Mouse (Mus musculus): ENCODE results near the gene Pramef25. TPM values are rescaled to one million over a fixed set of nuclear protein-coding genes. Genes with fewer than 3 reads are reported as not detected.
"Not testable (repeated sequence)": the region's sequence is repeated elsewhere in the genome, so short reads cannot be mapped to it uniquely, and the experiment has no call there.

The Pramef25 gene
- not detected in 2 replicates for polyA plus RNA-seq (2014; fragmentation: Nextera tagmentation; extraction: Ambion mirVana)

DNA sequence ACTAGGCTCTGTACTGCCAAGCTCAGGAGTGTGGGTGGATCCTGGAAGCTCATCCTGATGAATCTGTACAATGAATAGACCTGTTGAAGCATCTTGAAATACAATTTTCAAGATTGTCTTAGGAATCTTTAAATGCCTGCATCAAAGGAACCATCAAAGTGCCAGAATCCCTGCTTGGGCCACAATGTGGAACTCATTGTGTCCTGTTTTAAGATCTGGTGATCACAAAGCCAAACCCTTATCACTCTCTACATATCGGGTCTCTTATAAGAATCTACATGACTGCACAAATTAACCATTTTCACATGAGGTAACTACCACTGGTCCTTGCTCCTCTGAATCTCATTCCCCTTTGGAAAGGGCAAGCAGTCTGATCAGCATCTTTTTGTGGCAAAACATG is at the start of gene Pramef25:
Gene Pramef25, minus strand, starts transcription at position 101 of the 400 bp plus-strand sequence.
- not testable (repeated sequence) for H3K27ac ChIP-seq (replicated peaks in 1 of 2; ENCODE audit: control insufficient read depth in 1 of 2, insufficient read depth in 1 of 2, low read depth in 2 of 2, low read length in 2 of 2); ATAC-seq (ENCODE audit: insufficient number of reproducible peaks, insufficient read depth, low FRiP score, low read depth); H3K36me3 ChIP-seq (ENCODE audit: control insufficient read depth, insufficient read depth, low read length); H3K27me3 ChIP-seq (ENCODE audit: control insufficient read depth, insufficient read depth, low read length); H3K9ac ChIP-seq (ENCODE audit: low read length); H3K4me1 ChIP-seq (ENCODE audit: control insufficient read depth in 2 of 2, insufficient read depth in 2 of 2, low read length in 2 of 2); H3K9me3 ChIP-seq (ENCODE audit: control insufficient read depth, low read length); H3K4me2 ChIP-seq (ENCODE audit: low read length); H3K4me3 ChIP-seq (ENCODE audit: control insufficient read depth in 1 of 2, insufficient read depth in 1 of 2, low read depth in 1 of 2, low read length in 2 of 2)
- 64% methylated on average over 1 of the region's 1 CpGs for WGBS

DNA sequence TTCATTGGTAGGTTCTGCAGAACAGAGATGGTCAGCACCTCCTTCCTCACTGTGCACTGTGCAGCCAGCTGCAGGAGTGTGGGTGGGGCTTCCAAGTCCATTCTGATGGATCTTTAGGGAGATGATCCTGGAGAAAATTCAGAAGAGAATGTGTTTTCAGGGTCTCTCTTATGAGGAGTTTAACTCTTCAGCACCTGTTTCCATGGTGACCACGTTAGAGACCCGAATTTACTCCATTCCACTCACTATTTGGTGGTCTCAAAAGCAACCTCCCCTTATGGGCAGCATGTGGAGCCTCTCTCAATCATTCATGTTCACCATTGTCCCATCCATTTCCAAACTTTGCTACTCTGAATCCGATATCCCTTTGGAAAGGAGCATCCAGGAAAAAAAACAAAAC is 43.5 kb upstream of the Pramef25 start, which contains the start of gene Pramef17:
Gene Pramef17, minus strand, starts transcription at position 101 of the 400 bp plus-strand sequence.
- not testable (repeated sequence) for H3K9ac ChIP-seq (ENCODE audit: low read length); H3K9me3 ChIP-seq (ENCODE audit: control insufficient read depth, low read length); H3K4me1 ChIP-seq (ENCODE audit: control insufficient read depth in 2 of 2, insufficient read depth in 2 of 2, low read length in 2 of 2); H3K4me2 ChIP-seq (ENCODE audit: low read length); H3K27ac ChIP-seq (replicated peaks in 1 of 2; ENCODE audit: control insufficient read depth in 1 of 2, insufficient read depth in 1 of 2, low read depth in 2 of 2, low read length in 2 of 2); H3K4me3 ChIP-seq (ENCODE audit: control insufficient read depth in 1 of 2, insufficient read depth in 1 of 2, low read depth in 1 of 2, low read length in 2 of 2); ATAC-seq (ENCODE audit: insufficient number of reproducible peaks, insufficient read depth, low FRiP score, low read depth); H3K36me3 ChIP-seq (ENCODE audit: control insufficient read depth, insufficient read depth, low read length); H3K27me3 ChIP-seq (ENCODE audit: control insufficient read depth, insufficient read depth, low read length)
- WGBS: 35% methylated on average over 3 of the region's 3 CpGs

DNA sequence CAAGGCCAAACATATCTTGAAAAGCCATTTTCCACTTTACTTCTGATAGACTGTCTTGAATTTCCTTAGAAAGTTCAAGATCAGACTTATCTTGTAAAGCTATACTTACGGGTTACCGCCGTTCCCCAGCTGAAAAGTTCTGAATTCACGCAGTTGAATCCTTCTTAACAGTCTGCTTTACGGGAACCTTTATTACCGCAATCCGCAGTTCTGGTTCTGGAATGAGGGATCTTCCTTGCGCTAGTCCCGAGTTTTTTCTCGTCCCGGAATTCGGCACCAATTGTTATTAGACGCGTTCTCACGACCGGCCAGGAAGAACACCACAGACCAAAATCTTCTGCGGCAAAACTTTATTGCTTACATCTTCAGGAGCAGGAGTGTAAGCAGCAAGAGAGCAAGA is 37.3 kb upstream of the Pramef25 start:
- H3K27me3 ChIP-seq (ENCODE audit: control insufficient read depth, insufficient read depth, low read length); H3K4me1 ChIP-seq (ENCODE audit: control insufficient read depth in 2 of 2, insufficient read depth in 2 of 2, low read length in 2 of 2); H3K9me3 ChIP-seq (ENCODE audit: control insufficient read depth, low read length); H3K9ac ChIP-seq (ENCODE audit: low read length); H3K4me3 ChIP-seq (ENCODE audit: control insufficient read depth in 1 of 2, insufficient read depth in 1 of 2, low read depth in 1 of 2, low read length in 2 of 2); H3K27ac ChIP-seq (replicated peaks in 1 of 2; ENCODE audit: control insufficient read depth in 1 of 2, insufficient read depth in 1 of 2, low read depth in 2 of 2, low read length in 2 of 2); ATAC-seq (ENCODE audit: insufficient number of reproducible peaks, insufficient read depth, low FRiP score, low read depth); H3K36me3 ChIP-seq (ENCODE audit: control insufficient read depth, insufficient read depth, low read length); H3K4me2 ChIP-seq (ENCODE audit: low read length): not testable (repeated sequence)
- 87% methylated on average over 12 of the region's 17 CpGs for WGBS

DNA sequence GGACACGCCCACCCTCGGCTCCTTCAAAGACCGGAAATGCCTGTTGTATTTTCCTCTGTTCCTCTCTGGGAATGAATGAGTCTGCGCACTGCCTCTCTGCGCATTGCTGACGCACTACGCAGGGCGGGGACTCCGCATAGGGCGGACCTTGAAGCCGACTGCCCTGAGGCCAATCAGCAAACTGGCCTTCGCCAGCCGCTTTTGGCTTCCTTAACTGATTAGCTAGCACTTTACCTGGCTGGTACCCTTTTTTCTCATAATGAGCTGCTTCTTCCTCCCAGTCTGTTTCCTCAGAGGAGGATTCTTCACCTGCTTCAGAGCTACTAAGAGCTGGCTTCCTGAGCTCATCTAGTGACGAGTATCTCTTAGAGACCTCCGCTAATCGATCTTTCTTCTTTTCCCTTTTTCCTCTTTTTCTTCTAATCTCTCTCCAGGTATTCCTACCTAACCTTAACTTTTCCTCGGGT is 36.7 kb upstream of the Pramef25 start:
- H3K4me3 ChIP-seq (ENCODE audit: control insufficient read depth in 1 of 2, insufficient read depth in 1 of 2, low read depth in 1 of 2, low read length in 2 of 2); H3K4me1 ChIP-seq (ENCODE audit: control insufficient read depth in 2 of 2, insufficient read depth in 2 of 2, low read length in 2 of 2); H3K9ac ChIP-seq (ENCODE audit: low read length); H3K36me3 ChIP-seq (ENCODE audit: control insufficient read depth, insufficient read depth, low read length); H3K27ac ChIP-seq (replicated peaks in 1 of 2; ENCODE audit: control insufficient read depth in 1 of 2, insufficient read depth in 1 of 2, low read depth in 2 of 2, low read length in 2 of 2); H3K9me3 ChIP-seq (ENCODE audit: control insufficient read depth, low read length); H3K27me3 ChIP-seq (ENCODE audit: control insufficient read depth, insufficient read depth, low read length); H3K4me2 ChIP-seq (ENCODE audit: low read length); ATAC-seq (ENCODE audit: insufficient number of reproducible peaks, insufficient read depth, low FRiP score, low read depth): not testable (repeated sequence)
- WGBS: 82% methylated on average over 7 of the region's 17 CpGs

DNA sequence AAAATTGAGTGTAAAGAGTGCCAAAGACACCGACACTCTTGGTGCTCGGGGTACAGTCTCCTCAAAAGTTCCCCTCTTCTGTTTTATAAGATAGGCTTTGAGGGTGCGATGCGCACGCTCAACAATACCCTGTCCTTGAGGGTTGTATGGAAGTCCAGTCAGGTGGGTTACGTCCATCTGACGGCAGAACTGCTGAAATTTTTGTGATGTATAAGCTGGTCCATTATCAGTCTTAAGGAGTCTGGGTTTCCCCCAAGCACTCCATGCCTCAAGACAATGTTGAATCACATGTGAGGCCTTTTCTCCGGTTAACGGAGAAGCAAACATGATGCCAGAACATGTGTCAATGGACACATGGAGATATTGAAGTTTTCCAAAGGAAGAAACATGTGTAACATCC is 34.9 kb upstream of the Pramef25 start:
- not testable (repeated sequence) for H3K27me3 ChIP-seq (ENCODE audit: control insufficient read depth, insufficient read depth, low read length); H3K4me2 ChIP-seq (ENCODE audit: low read length); H3K4me3 ChIP-seq (ENCODE audit: control insufficient read depth in 1 of 2, insufficient read depth in 1 of 2, low read depth in 1 of 2, low read length in 2 of 2); H3K9ac ChIP-seq (ENCODE audit: low read length); ATAC-seq (ENCODE audit: insufficient number of reproducible peaks, insufficient read depth, low FRiP score, low read depth); H3K27ac ChIP-seq (replicated peaks in 1 of 2; ENCODE audit: control insufficient read depth in 1 of 2, insufficient read depth in 1 of 2, low read depth in 2 of 2, low read length in 2 of 2); H3K9me3 ChIP-seq (ENCODE audit: control insufficient read depth, low read length); H3K4me1 ChIP-seq (ENCODE audit: control insufficient read depth in 2 of 2, insufficient read depth in 2 of 2, low read length in 2 of 2); H3K36me3 ChIP-seq (ENCODE audit: control insufficient read depth, insufficient read depth, low read length)
- 74% methylated on average over 2 of the region's 9 CpGs for WGBS

DNA sequence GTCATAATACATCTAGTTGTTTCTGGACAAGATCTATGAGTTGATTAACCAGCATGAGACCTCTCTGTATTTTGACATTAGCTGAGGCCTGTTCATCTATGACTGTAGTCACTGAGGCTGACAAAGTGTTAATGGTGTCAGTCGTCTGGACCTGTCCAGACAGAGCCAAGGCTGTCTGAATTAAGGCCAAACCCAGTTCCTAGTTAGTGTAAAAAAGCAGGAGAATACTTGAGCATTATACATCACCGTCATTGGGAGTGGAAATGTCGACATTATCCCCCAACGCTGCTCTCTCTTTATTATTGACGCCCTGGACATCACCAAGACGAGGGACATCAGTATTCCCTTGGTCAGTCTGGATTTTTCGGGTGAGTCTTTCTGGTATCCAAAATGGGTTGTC is 34.3 kb upstream of the Pramef25 start:
- not testable (repeated sequence) for H3K36me3 ChIP-seq (ENCODE audit: control insufficient read depth, insufficient read depth, low read length); H3K27ac ChIP-seq (replicated peaks in 1 of 2; ENCODE audit: control insufficient read depth in 1 of 2, insufficient read depth in 1 of 2, low read depth in 2 of 2, low read length in 2 of 2); H3K4me3 ChIP-seq (ENCODE audit: control insufficient read depth in 1 of 2, insufficient read depth in 1 of 2, low read depth in 1 of 2, low read length in 2 of 2); H3K9ac ChIP-seq (ENCODE audit: low read length); ATAC-seq (ENCODE audit: insufficient number of reproducible peaks, insufficient read depth, low FRiP score, low read depth); H3K27me3 ChIP-seq (ENCODE audit: control insufficient read depth, insufficient read depth, low read length); H3K9me3 ChIP-seq (ENCODE audit: control insufficient read depth, low read length); H3K4me1 ChIP-seq (ENCODE audit: control insufficient read depth in 2 of 2, insufficient read depth in 2 of 2, low read length in 2 of 2); H3K4me2 ChIP-seq (ENCODE audit: low read length)
- no CpG with 5 or more reads among the region's 7 CpGs for WGBS

DNA sequence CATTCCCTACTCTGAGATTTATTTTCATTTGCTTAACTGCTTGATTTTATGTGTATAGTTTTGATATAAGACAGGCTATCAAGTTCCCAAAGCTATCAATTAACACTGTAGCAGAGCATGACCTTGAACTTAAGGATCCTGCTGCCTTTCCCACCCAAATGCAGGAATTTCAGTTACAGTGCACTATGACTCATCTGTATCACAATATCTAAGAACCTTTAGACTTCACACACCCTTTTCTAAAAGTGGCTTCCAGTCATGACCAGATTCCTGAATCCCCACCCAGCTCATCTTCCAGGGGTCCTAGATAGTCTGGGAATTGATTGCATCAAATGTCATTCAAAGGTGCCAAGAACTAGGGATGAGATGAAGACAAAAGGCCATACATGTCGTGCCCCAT is 32.6 kb upstream of the Pramef25 start:
- H3K9me3 ChIP-seq (ENCODE audit: control insufficient read depth, low read length); H3K27me3 ChIP-seq (ENCODE audit: control insufficient read depth, insufficient read depth, low read length); H3K4me1 ChIP-seq (ENCODE audit: control insufficient read depth in 2 of 2, insufficient read depth in 2 of 2, low read length in 2 of 2); H3K4me2 ChIP-seq (ENCODE audit: low read length); H3K9ac ChIP-seq (ENCODE audit: low read length); ATAC-seq (ENCODE audit: insufficient number of reproducible peaks, insufficient read depth, low FRiP score, low read depth); H3K4me3 ChIP-seq (ENCODE audit: control insufficient read depth in 1 of 2, insufficient read depth in 1 of 2, low read depth in 1 of 2, low read length in 2 of 2); H3K27ac ChIP-seq (replicated peaks in 1 of 2; ENCODE audit: control insufficient read depth in 1 of 2, insufficient read depth in 1 of 2, low read depth in 2 of 2, low read length in 2 of 2); H3K36me3 ChIP-seq (ENCODE audit: control insufficient read depth, insufficient read depth, low read length): not testable (repeated sequence)
- 40% methylated on average over 1 of the region's 1 CpGs for WGBS

DNA sequence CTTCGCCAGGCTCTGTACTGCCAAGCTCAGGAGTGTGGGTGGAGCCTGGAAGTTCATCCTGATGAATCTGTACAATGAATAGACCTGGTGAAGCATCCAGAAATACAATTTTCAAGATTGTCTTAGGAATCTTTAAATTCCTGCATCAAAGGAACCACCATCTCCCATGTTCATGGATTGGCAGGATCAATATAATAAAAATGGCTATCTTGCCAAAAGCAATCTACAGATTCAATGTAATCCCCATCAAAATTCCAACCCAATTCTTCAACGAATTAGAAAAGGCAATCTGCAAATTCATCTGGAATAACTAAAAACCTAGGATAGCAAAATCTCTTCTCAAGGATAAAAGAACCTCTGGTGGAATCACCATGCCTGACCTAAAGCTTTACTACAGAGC is 16.0 kb upstream of the Pramef25 start, which contains the start of gene Gm13101:
Gene Gm13101, minus strand, starts transcription at position 101 of the 400 bp plus-strand sequence.
- not testable (repeated sequence) for H3K9ac ChIP-seq (ENCODE audit: low read length); H3K4me2 ChIP-seq (ENCODE audit: low read length); ATAC-seq (ENCODE audit: insufficient number of reproducible peaks, insufficient read depth, low FRiP score, low read depth); H3K36me3 ChIP-seq (ENCODE audit: control insufficient read depth, insufficient read depth, low read length); H3K27me3 ChIP-seq (ENCODE audit: control insufficient read depth, insufficient read depth, low read length); H3K27ac ChIP-seq (replicated peaks in 1 of 2; ENCODE audit: control insufficient read depth in 1 of 2, insufficient read depth in 1 of 2, low read depth in 2 of 2, low read length in 2 of 2); H3K4me3 ChIP-seq (ENCODE audit: control insufficient read depth in 1 of 2, insufficient read depth in 1 of 2, low read depth in 1 of 2, low read length in 2 of 2); H3K9me3 ChIP-seq (ENCODE audit: control insufficient read depth, low read length); H3K4me1 ChIP-seq (ENCODE audit: control insufficient read depth in 2 of 2, insufficient read depth in 2 of 2, low read length in 2 of 2)
- 38% methylated on average over 2 of the region's 2 CpGs for WGBS
